Mouse (Mus musculus) thymus, postnatal 0 days (tissue): ENCODE results near the gene Agbl5. TPM values are rescaled to one million over a fixed set of nuclear protein-coding genes. Genes with fewer than 3 reads are reported as not detected.
A peak's percentile ranks its signal among the peaks of the same experiment; 100 is the strongest.

Experiments
- DNase-seq: peaks from one replicate; pipeline ENCODE4 v3.0.0-alpha.2; 2015; ENCODE audit warnings: low spot score
- polyA plus RNA-seq: library from polyadenylated mRNA; unstranded; fragments of >200 nt; fragmentation: Nextera tagmentation; extraction: Ambion mirVana; gene quantifications from 2 replicates; pipeline ENCODE4 v1.2.1, GENCODE M21; 2015

The Agbl5 gene
- polyA plus RNA-seq, 1 experiment from 2014 or later = 13.3 TPM

DNA sequence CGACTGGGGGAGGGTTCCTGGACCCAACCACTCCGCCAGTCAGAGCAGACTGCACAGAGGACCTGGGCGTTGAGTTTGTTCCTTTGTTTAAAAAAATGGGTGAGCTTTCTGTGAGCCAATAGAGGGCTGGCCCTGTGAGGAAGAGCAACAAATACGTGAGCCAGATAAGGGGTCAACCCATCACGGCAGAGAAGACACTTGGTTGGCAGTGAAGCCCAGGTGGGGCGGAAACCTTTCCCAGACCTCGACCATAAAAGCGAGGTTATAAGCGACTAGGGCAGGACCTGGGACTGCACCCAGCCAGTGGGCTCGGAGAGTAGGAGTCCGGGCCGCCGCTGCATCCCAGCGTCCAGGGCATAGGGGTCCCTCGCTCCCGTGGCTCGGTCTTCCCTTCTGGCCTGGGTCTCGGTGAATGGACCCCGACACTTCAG lies 1.1 kb upstream of the Agbl5 start:
- DNase-seq = peak; percentile 92

GRCm38 (mm10) chr5:30887858-30888336 lies 597 bp upstream of the Agbl5 start:
- peak; percentile 95 for DNase-seq

DNA sequence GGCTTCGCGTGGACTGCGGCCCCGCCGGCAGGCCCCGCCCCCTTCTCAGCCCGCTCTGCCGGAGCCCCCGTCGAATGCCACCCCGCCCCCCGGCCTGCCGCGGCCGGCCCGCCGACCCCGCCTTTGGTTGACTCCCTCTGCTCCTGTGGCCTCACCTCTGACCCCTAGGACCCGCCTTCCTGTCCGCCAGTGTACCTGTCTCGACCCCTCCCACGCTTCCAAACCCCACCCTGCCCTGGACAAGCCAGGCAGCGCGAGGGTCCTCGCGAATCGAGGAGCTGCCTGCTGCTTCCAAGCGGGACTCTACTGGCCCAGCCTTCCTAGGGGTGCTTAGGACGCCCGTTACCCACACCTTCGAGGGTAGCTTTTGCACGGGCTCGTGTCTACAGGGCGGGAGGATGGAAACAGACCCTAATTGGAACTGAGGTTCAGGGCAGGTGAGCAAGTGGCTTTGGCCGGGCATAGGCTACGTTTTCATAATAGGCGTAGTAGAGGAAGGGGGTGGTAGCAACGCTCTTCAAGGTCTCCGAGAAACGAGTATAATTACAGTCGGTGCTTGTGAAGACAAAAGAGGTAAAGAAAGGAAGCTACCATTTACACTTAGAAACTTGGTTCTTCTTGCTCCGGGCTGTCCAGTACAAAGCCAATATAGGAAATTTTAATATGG lies 727 bp downstream of the Agbl5 start:
- no peak for DNase-seq

DNA sequence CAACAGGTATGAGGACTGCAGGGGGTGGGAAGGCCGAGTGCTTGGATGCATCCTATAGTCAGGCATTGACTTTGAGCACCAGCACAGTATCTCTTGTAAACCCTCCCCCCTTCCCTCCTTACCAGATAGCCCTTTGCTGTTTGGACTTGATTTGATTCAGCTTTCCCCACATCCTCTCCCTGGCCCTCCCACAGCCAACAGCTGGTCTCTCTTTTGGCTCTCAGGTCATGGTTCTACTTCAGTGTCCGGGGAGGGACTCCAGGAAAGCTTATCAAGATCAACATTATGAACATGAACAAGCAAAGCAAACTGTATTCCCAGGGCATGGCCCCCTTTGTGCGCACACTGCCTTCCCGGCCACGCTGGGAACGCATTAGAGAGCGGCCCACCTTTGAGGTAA lies 1.9 kb downstream of the Agbl5 start:
- no peak for DNase-seq

DNA sequence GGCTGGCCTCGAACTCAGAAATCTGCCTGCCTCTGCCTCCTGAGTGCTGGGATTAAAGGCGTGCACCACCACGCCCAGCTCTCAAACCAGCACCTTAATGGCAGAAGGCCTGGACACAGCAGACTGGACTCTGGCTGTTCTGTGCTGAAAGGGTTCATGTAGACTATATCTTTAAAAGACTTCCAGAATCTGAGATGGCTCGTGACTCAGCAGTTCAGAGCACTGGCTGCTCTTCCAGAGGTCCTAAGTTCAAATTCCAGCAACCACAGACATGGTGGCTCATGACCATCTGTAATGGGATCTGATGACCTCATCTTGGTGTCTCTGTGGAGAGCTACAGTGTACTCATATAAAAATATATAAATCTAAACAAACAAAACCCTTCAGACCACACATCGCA lies 13.4 kb downstream of the Agbl5 start:
- no peak for DNase-seq

DNA sequence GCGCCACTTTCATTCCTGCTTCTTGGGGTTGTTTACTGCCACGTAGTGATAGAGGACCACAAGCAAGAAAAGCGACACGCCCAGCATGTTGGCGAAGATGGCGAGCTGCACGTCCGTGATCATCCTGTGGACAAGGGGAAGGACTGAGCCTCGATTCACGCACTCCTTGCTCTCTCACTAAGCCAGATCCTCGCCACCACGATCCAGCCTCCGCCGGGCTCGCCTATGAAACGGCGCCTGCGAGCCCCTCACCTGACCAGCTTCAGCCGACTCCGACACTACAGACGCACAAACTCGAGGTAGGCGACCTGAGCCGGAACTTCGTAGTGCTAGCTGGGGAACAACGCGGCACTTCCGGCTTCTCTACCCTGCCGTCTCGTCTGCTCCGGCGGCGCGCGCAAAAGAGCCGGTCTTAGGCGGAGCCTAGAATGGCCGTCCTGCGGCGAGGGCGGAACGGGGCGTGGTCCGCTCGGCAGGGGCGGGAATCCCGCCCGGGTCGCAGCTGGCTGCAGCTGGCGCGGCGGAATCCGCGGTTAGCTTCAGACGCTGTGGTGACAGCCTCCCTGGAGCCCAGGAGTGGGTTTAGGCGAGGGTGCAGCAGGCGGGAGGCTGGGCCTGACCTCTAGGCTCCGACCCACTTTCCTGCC lies 19.0 kb downstream of the Agbl5 start, which contains the start of gene Ost4:
Gene Ost4 (minus strand): TSS at position 376 of the 647 bp plus-strand sequence.
- peak; percentile 98 for DNase-seq

- DNase-seq = peak; percentile 12
Observed at GRCm38 (mm10) chr5:30908426-30909299, 20.2 kb downstream of the Agbl5 start.

DNA sequence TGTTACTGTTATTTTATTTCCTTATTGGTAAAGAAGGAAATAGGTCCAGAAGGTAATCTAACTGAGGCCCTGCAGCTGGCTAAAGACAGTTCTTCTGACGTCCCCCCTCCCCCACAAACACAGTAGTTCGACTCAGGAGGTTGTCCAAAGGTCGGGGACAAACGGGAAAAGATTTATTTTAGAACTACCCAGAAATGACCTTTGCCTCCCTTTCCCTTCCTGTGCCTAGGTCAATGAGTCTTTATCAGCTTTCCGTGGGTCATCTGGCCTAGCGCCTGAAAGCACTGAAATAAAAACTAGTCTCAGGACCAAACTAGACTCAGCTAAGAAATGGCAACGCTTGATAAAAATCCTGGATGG lies 20.8 kb downstream of the Agbl5 start:
- no peak for DNase-seq

DNA sequence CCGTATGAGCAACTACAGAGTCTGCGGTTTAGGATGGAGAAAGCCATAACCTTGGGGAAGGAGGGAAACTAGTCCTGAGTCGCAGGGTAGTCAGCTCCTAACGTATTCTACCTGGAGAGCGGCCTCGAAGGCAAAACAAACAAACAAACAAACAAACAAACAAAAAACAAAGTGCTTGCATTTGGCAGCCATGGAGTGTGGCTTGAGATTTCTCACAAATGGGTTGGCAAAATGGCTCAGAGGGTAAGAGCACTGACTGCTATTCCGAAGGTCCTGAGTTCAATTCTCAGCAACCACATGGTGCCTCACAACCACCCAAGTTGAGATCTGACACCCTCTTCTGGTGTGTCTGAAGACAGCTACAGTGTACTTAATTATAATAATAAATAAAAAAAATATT lies 21.4 kb downstream of the Agbl5 start:
- DNase-seq = no peak

- DNase-seq = no peak
Observed at GRCm38 (mm10) chr5:30910481-30910880, 22.0 kb downstream of the Agbl5 start.

DNA sequence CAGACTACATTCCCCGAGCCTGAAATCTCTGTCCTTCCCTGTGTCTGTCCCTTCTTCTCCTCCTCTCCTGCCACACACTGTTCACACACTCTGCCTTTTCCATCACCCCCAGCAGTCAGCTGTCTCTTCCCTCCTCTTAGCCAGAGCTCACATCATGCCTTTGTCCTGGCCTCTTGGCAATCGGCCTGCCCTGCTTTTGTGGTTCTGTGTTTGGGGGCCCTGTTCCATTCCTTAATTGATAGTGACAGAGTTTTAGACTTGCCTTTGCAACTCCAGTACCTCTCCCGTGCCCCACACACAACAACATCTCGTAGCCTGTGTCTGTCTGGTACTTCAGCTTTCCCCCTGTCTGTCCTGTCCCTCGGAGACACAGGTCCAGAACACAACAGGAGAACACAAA lies 23.7 kb downstream of the Agbl5 start:
- DNase-seq = no peak

DNA sequence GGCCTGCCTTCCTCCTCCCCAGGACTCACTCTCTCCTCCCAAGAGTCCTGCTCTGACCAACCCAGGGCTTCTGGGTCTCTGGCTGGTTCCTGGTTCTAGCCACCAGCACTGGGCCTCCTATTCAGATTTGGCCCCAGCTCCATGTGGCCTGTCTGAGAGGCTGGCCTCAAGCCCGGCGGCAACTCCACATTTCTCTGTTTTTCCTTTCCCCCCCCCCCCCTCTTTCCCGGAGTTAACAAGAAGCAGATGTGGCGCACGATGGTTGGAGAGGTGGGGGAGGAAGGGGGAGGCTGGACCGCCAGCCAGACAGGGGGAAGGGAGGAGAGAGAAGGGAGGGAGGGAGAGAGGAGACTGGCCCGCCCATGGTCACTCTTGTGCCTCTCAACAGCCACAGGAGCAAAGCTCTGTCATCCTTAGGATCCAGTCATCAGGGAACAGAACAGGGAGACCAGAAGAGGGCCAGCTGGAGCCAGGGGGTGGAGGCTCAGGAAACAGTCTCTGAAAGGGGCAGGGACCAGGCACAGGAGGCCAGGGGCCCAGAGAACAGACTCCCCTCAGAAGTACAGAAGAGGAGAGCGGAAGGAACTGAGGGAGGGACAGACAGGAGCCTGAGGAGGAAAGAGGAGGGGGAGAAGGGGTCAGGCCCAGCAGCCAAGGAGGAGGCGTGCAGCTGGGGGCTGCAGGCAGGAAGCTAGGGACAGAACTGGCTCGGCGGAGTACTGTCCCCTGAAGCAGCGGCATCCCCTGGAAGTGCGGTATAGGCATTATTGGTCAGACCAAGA lies 24.8 kb downstream of the Agbl5 start, which contains the start of gene Emilin1:
Gene Emilin1 (plus strand): TSS at position 343 of the 782 bp plus-strand sequence.
- peak; percentile 50 for DNase-seq

GRCm38 (mm10) chr5:30914101-30914635 lies 25.7 kb downstream of the Agbl5 start:
- peak; percentile 15 for DNase-seq

GRCm38 (mm10) chr5:30914849-30915248 lies 26.4 kb downstream of the Agbl5 start:
- DNase-seq = no peak

GRCm38 (mm10) chr5:30915456-30915855 lies 27.0 kb downstream of the Agbl5 start:
- peak; percentile 46 for DNase-seq

DNA sequence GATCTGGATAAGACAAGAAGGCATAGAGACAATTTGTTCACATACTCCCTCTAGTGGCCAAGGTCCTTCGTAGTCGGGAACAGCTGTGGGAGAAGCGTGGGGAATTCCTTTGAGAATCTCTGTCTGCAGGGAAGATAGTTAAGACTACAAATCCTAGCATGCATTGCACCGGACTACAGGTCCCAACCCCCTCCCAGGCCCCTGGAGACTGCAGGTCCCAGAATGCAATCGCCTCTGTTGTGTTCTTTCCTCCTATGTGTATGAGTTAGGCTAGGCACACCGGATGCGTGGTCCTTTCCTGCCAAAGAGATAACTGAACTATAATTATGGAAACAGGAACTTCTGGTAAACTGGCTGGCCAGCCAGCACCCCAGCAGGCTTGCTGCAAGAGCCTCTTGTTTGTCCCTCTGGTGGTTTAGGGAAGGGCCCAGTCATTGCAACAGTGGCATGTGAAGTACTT lies 27.5 kb downstream of the Agbl5 start:
- DNase-seq = peak; percentile 80

DNA sequence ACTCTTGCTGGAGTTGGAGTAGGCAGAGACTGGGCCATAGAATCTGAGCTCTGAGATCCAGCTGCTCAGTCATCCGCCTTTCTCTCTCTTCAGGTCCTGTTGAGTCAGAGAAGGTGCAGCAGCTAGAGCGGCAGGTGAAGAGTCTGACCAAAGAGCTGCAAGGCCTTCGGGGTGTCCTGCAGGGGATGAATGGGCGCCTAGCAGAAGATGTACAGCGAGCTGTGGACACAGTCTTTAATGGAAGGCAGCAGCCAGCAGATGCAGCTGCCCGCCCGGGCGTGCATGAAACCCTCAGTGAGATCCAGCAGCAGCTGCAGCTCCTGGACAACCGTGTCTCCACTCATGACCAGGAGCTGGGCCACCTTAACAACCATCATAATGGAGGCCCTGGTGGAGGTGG lies 28.3 kb downstream of the Agbl5 start:
- DNase-seq = no peak

GRCm38 (mm10) chr5:30917348-30917747 lies 28.9 kb downstream of the Agbl5 start:
- no peak for DNase-seq

GRCm38 (mm10) chr5:30917891-30918670 lies 29.6 kb downstream of the Agbl5 start:
- DNase-seq = no peak

DNA sequence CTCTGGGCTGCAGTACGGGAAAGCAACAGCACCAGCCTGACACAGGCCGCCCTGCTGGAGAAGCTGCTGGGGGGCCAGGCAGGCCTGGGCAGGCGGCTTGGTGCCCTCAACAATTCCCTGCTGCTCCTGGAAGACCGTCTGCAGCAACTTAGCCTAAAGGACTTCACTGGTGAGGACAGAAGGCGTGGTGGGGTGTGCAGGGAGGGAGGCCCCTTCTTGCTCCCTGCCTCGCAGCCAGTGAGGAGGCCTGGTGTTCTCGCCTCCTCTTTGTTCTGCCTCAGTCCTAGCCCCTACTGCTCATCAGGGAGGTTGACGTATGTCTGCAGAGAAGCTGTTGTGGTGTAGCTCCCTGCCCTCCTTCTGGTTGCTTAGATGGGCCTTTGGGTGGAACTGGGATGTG lies 30.2 kb downstream of the Agbl5 start:
- no peak for DNase-seq
